Mouse (Mus musculus): ENCODE data around the gene Ap5z1.

The Ap5z1 gene

DNA sequence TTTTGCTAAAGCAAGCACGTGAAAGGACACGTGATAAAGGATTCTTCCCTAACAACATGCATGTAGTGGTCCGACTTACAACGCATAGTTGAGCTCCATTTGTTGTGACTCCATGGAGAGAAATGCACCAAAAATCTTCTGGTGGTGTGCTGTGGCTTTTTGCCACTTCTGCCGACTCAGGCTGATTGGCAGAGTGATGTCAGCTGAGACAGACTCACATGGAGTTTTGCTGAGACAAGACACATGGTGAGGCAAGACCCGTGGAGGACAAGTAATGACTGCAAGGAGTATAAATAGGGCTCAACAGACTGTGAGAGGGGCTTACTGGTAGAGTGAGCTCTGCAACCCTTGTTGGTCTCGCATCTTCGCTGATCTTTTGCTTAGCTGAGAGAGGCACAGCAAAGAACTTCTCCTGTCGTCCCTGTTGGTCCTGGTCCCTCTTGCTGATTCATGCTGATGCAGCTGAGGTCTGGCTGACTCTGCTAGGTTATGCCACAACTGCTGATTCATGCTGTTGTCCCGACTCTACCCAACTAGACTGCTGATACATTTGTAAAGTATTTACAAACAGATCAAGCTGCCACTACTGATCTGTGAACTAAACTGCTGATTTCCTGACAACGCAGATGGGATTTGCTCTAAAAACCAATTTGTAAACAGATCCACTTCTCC lies 57.6 kb downstream of the Ap5z1 start:
- DNase-seq (ENCODE audit: low spot score): no peak

GRCm38 (mm10) chr5:142524711-142525464 lies 61.1 kb downstream of the Ap5z1 start:
- no peak for DNase-seq (ENCODE audit: low spot score)

Data from lung, postnatal 25 days (tissue).